ENCODE assay signal across 9 mouse cellular contexts in genomic region chr5:137481138-137481537, GRCm38 (mm10). TPM values are rescaled to one million over a fixed set of nuclear protein-coding genes. Genes with fewer than 3 reads are reported as not detected.
DNase-seq lines count a peak whose midpoint lies in the region; ATAC-seq lines count a peak whose summit lies in the region.
"Had no signal": no experiment of that assay in that cellular context is flagged by ENCODE, and none has a peak within 500 bp of the region (broad histone marks: within the 10 kb centered on the region; RNA-seq: fewer than 3 reads in every experiment).

No protein-coding gene starts in this region.

- no peak overlapping the region for H3K27ac ChIP-seq in heart, embryonic 11.5 days (ENCODE audit: low read depth, low read length)
- H3K27ac ChIP-seq: embryonic facial prominence, embryonic 13.5 days had no signal

- DNase-seq in heart, adult 18-20 months: peak; percentile 78 to 92
- DNase-seq in adrenal gland, adult 18-20 months (ENCODE audit: low spot score in 2 of 2): peak; percentile 65 to 69
- peak; percentile 85 for DNase-seq in embryo, embryonic 11 days
- DNase-seq in heart, postnatal 4 days: peak; percentile 91
- peak; percentile 56 to 68 for DNase-seq in left cerebral cortex, postnatal 36 days (ENCODE audit: low spot score in 2 of 2)
- DNase-seq in thymus, postnatal 10 days (ENCODE audit: low spot score in 2 of 2): peak; percentile 14 to 56

- H3K4me1 ChIP-seq in heart, embryonic 11.5 days (ENCODE audit: control insufficient read depth, insufficient read depth, low read length): 0 out of 2 replicates have a peak, but pooled peaks cover 3% of the 10 kb centered on the region

- no peak overlapping the region for H3K9ac ChIP-seq in heart, embryonic 11.5 days (ENCODE audit: low read depth, low read length)

- intact Hi-C loops in left cerebral cortex, postnatal 36 days (cut with DNase I): no loop called here

- no peak for ATAC-seq in heart, embryonic 11.5 days (replicated peaks; ENCODE audit: insufficient number of reproducible peaks, low FRiP score, low TSS enrichment)
- 0 out of 2 replicates have a peak, but pooled peaks have one; percentile 48 for ATAC-seq in neutrophil, adult 5-6 weeks (ENCODE audit: extremely low read depth, insufficient number of reproducible peaks, low FRiP score, poor library complexity, severe bottlenecking)

- no peak overlapping the region for H3K4me2 ChIP-seq in heart, embryonic 11.5 days
- H3K4me2 ChIP-seq: embryonic facial prominence, embryonic 13.5 days had no signal

- no peak overlapping the region for H3K4me3 ChIP-seq in heart, embryonic 11.5 days (ENCODE audit: low read depth, low read length)
- H3K4me3 ChIP-seq: embryonic facial prominence, embryonic 13.5 days had no signal

- H3K27me3 ChIP-seq in heart, embryonic 11.5 days (ENCODE audit: control insufficient read depth, insufficient read depth, low read length): peaks cover 18% of the 10 kb centered on the region

- H3K36me3 ChIP-seq in heart, embryonic 11.5 days (ENCODE audit: control insufficient read depth, insufficient read depth, low read length): no peaks in the 10 kb centered on the region
- H3K36me3 ChIP-seq: embryonic facial prominence, embryonic 13.5 days had no signal

- H3K9me3 ChIP-seq in heart, embryonic 11.5 days (replicated peaks; ENCODE audit: control insufficient read depth, low read length): no peaks in the 10 kb centered on the region
- H3K9me3 ChIP-seq: embryonic facial prominence, embryonic 13.5 days had no signal

RNA-seq across cellular contexts. Expression of gene Zan, which starts 4.3 kb away (rescaled TPM):
- not detected for total RNA-seq in heart, adult 18-20 months (2021)
- 0.03 and 0.11 TPM in 2 replicates for polyA plus RNA-seq in heart, embryonic 11.5 days (2014; fragmentation: Nextera tagmentation; extraction: Ambion mirVana)
- total RNA-seq in adrenal gland, adult 18-20 months (2021): not detected
- total RNA-seq in heart, postnatal 4 days (2021): under 1 TPM; 0.05 to 0.07 TPM
- under 1 TPM; 0.37 to 0.39 TPM for total RNA-seq in left cerebral cortex, postnatal 36 days (2021)
- not detected in 2 replicates for total RNA-seq in neutrophil, adult 5-6 weeks (2017)

RNA-seq across cellular contexts. Expression of gene Pop7, which starts 21.2 kb away (rescaled TPM):
- 10 to 100 TPM; 13.9 to 15.0 TPM for total RNA-seq in heart, adult 18-20 months (2021)
- 46.5 and 50.0 TPM in 2 replicates for polyA plus RNA-seq in heart, embryonic 11.5 days (2014; fragmentation: Nextera tagmentation; extraction: Ambion mirVana)
- total RNA-seq in adrenal gland, adult 18-20 months (2021): 10 to 100 TPM; 23.5 to 24.7 TPM
- 10 to 100 TPM; 25.1 to 26.0 TPM for total RNA-seq in heart, postnatal 4 days (2021)
- 10 to 100 TPM; 33.6 to 36.1 TPM for total RNA-seq in left cerebral cortex, postnatal 36 days (2021)
- 16.0 and 20.0 TPM in 2 replicates for total RNA-seq in neutrophil, adult 5-6 weeks (2017)

RNA-seq across cellular contexts. Expression of gene Gigyf1, which starts 37.2 kb away (rescaled TPM):
- total RNA-seq in heart, adult 18-20 months (2021): 10 to 100 TPM; 31.2 to 32.5 TPM
- polyA plus RNA-seq in heart, embryonic 11.5 days (2014; fragmentation: Nextera tagmentation; extraction: Ambion mirVana): 6.8 and 9.5 TPM in 2 replicates
- 10 to 100 TPM; 27.6 to 36.4 TPM for total RNA-seq in adrenal gland, adult 18-20 months (2021)
- total RNA-seq in heart, postnatal 4 days (2021): 10 to 100 TPM; 30.5 to 32.4 TPM
- total RNA-seq in left cerebral cortex, postnatal 36 days (2021): 10 to 100 TPM; 43.8 to 63.2 TPM
- 32.0 and 37.7 TPM in 2 replicates for total RNA-seq in neutrophil, adult 5-6 weeks (2017)

RNA-seq across cellular contexts. Expression of gene Epo, which starts 51.9 kb away (rescaled TPM):
- total RNA-seq in heart, adult 18-20 months (2021): not detected
- polyA plus RNA-seq in heart, embryonic 11.5 days (2014; fragmentation: Nextera tagmentation; extraction: Ambion mirVana): not detected in 2 replicates
- not detected for total RNA-seq in adrenal gland, adult 18-20 months (2021)
- total RNA-seq in heart, postnatal 4 days (2021): not detected
- total RNA-seq in left cerebral cortex, postnatal 36 days (2021): not detected
- total RNA-seq in neutrophil, adult 5-6 weeks (2017): not detected in 2 replicates
- polyA plus RNA-seq: embryonic facial prominence, embryonic 13.5 days had no signal

RNA-seq across cellular contexts. Expression of gene Gnb2, which starts 52.2 kb away (rescaled TPM):
- 100 to 1,000 TPM; 233 to 247 TPM for total RNA-seq in heart, adult 18-20 months (2021)
- 307 and 318 TPM in 2 replicates for polyA plus RNA-seq in heart, embryonic 11.5 days (2014; fragmentation: Nextera tagmentation; extraction: Ambion mirVana)
- total RNA-seq in adrenal gland, adult 18-20 months (2021): 100 to 1,000 TPM; 517 to 525 TPM
- 100 to 1,000 TPM; 560 to 578 TPM for total RNA-seq in heart, postnatal 4 days (2021)
- total RNA-seq in left cerebral cortex, postnatal 36 days (2021): 100 to 1,000 TPM; 582 to 667 TPM
- total RNA-seq in neutrophil, adult 5-6 weeks (2017): 428 and 434 TPM in 2 replicates

Comparison
In these comparisons a context has a peak if more than half of its experiments do, and no peak if none do; other contexts are left out.
1. DNase-seq: peak in every context shown above with its lines; median percentile 91 in heart, postnatal 4 days; 85 in heart, adult 18-20 months; 85 in embryo, embryonic 11 days; 67 in adrenal gland, adult 18-20 months; 62 in left cerebral cortex, postnatal 36 days; 35 in thymus, postnatal 10 days.